Mouse (Mus musculus) limb, embryonic 13.5 days (tissue): ENCODE measurements around the gene Zfand3. TPM values are rescaled to one million over a fixed set of nuclear protein-coding genes. Genes with fewer than 3 reads are reported as not detected.

Experiments
- ATAC-seq: fragments of 200-750 bp; cut with Nextera tagmentation; 2 replicates; pipeline ENCODE4 v1.8.0; 2017; ENCODE audit warnings: low read depth, moderate number of reproducible peaks, moderate TSS enrichment; ENCODE audit not compliant: low FRiP score
- H3K27ac ChIP-seq: fragments of 300-500 bp; sonication (generic); 2 replicates; pipeline ENCODE4 v1.5.1; 2015; ENCODE audit warnings: inconsistent platforms, mild to moderate bottlenecking, moderate library complexity
- H3K27me3 ChIP-seq: fragments of 300-500 bp; sonication (generic); 2 replicates; pipeline ENCODE4 v1.6.1; 2015; ENCODE audit warnings: mild to moderate bottlenecking, inconsistent platforms
- H3K36me3 ChIP-seq: fragments of 300-500 bp; sonication (generic); 2 replicates; pipeline ENCODE4 v1.6.1; 2015; ENCODE audit warnings: inconsistent platforms, mild to moderate bottlenecking, moderate library complexity
- H3K4me1 ChIP-seq: fragments of 300-500 bp; sonication (generic); 2 replicates; pipeline ENCODE4 v1.6.1; 2015; ENCODE audit warnings: inconsistent platforms
- H3K4me2 ChIP-seq: fragments of 300-500 bp; sonication (generic); replicated peaks from 2 replicates; pipeline ENCODE4 v1.6.1; 2015; ENCODE audit warnings: inconsistent platforms, mild to moderate bottlenecking, moderate library complexity
- H3K4me3 ChIP-seq: fragments of 300-500 bp; sonication (generic); 2 replicates; pipeline ENCODE4 v1.5.1; 2015; ENCODE audit warnings: moderate library complexity, mild to moderate bottlenecking, inconsistent platforms
- H3K9ac ChIP-seq: fragments of 300-500 bp; sonication (generic); 2 replicates; pipeline ENCODE4 v1.6.1; 2015; ENCODE audit warnings: mild to moderate bottlenecking, inconsistent platforms
- H3K9me3 ChIP-seq: fragments of 300-500 bp; sonication (generic); 2 replicates; pipeline ENCODE4 v1.6.1; 2016; ENCODE audit warnings: inconsistent platforms
- WGBS: fragments of 180-500 bp; shearing (Covaris S2); methylation state at CpG from one replicate; pipeline ENCODE4 v1.1.7; 2015; 5-methylcytosine and 5-hydroxymethylcytosine counted together
- polyA plus RNA-seq: library from polyadenylated mRNA; unstranded; fragments of >200 nt; fragmentation: Nextera tagmentation; extraction: Ambion mirVana; gene quantifications from 2 replicates; pipeline ENCODE4 v1.2.1, GENCODE M21; 2015

Gene Zfand3
- polyA plus RNA-seq, 1 experiment from 2014 or later, result 63.0 TPM

GRCm38 (mm10) chr17:30230428-30230827 lies 225.9 kb downstream of the Zfand3 start:
- Histone ChIP-seq H3K9me3 (no peaks in the 10 kb centered on the region), H3K4me1 (peaks cover 31% of the 10 kb centered on the region), H3K4me3 (no peak overlapping the region), H3K4me2 (no peak overlapping the region), H3K27me3 (no peaks in the 10 kb centered on the region), H3K27ac (no peak overlapping the region), H3K9ac (no peak overlapping the region), H3K36me3 (0 out of 2 replicates have a peak, but pooled peaks cover 4% of the 10 kb centered on the region)
- 82% methylated on average over 4 of the region's 4 CpGs for WGBS
- no peak for ATAC-seq

- 0 out of 2 replicates have a peak, but pooled peaks cover 4% of the 10 kb centered on the region for H3K36me3 ChIP-seq
- no peak overlapping the region for H3K4me3 ChIP-seq
- no peaks in the 10 kb centered on the region for H3K27me3 ChIP-seq
- WGBS, result 81% methylated on average over 1 of the region's 1 CpGs
- H3K4me2 ChIP-seq, result no peak overlapping the region
- H3K9ac ChIP-seq, result no peak overlapping the region
- ATAC-seq, result no peak
- H3K27ac ChIP-seq, result no peak overlapping the region
- no peaks in the 10 kb centered on the region for H3K9me3 ChIP-seq
- peaks cover 31% of the 10 kb centered on the region for H3K4me1 ChIP-seq
Observed at GRCm38 (mm10) chr17:30231483-30231882, 226.9 kb downstream of the Zfand3 start.

- H3K9me3 ChIP-seq, result no peaks in the 10 kb centered on the region
- no peaks in the 10 kb centered on the region for H3K27me3 ChIP-seq
- ATAC-seq, result no peak
- H3K4me3 ChIP-seq, result no peak overlapping the region
- 48% methylated on average over 4 of the region's 4 CpGs for WGBS
- H3K36me3 ChIP-seq, result 0 out of 2 replicates have a peak, but pooled peaks cover 4% of the 10 kb centered on the region
- H3K4me1 ChIP-seq, result peaks cover 41% of the 10 kb centered on the region
- no peak overlapping the region for H3K27ac ChIP-seq
- no peak overlapping the region for H3K9ac ChIP-seq
- no peak overlapping the region for H3K4me2 ChIP-seq
Observed at GRCm38 (mm10) chr17:30232698-30233097, 228.2 kb downstream of the Zfand3 start.

- Histone ChIP-seq H3K4me3 (no peak overlapping the region), H3K4me1 (peaks cover 57% of the 10 kb centered on the region), H3K36me3 (no peaks in the 10 kb centered on the region), H3K4me2 (no peak overlapping the region), H3K9ac (no peak overlapping the region), H3K9me3 (no peaks in the 10 kb centered on the region), H3K27ac (no peak overlapping the region; the same call in 1 of the 2 replicates), H3K27me3 (no peaks in the 10 kb centered on the region)
- ATAC-seq, result no peak
- WGBS, result 58% methylated on average over 4 of the region's 4 CpGs
Observed at GRCm38 (mm10) chr17:30235380-30235779, 230.8 kb downstream of the Zfand3 start.

GRCm38 (mm10) chr17:30236611-30237010 lies 232.1 kb downstream of the Zfand3 start:
- WGBS, result 69% methylated on average over 6 of the region's 6 CpGs
- H3K4me3 ChIP-seq, result no peak overlapping the region

GRCm38 (mm10) chr17:30237600-30237999 lies 233.1 kb downstream of the Zfand3 start:
- ATAC-seq, result no peak
- H3K4me2 ChIP-seq, result no peak overlapping the region
- H3K36me3 ChIP-seq, result no peaks in the 10 kb centered on the region
- no peak overlapping the region for H3K4me3 ChIP-seq
- 80% methylated on average over 7 of the region's 7 CpGs for WGBS
- no peak overlapping the region for H3K27ac ChIP-seq
- H3K9me3 ChIP-seq, result no peaks in the 10 kb centered on the region
- H3K4me1 ChIP-seq, result peaks cover 68% of the 10 kb centered on the region
- no peak overlapping the region for H3K9ac ChIP-seq
- H3K27me3 ChIP-seq, result no peaks in the 10 kb centered on the region

More at GRCm38 (mm10) chr17:30236611-30237010, 232.1 kb downstream of the Zfand3 start:
- Histone ChIP-seq H3K36me3 (no peaks in the 10 kb centered on the region), H3K27me3 (no peaks in the 10 kb centered on the region), H3K9ac (no peak overlapping the region), H3K27ac (no peak overlapping the region), H3K4me1 (peaks cover 59% of the 10 kb centered on the region), H3K9me3 (no peaks in the 10 kb centered on the region), H3K4me2 (no peak overlapping the region)
- ATAC-seq, result no peak

GRCm38 (mm10) chr17:30239458-30239857 lies 234.9 kb downstream of the Zfand3 start:
- Histone ChIP-seq H3K4me2 (no peak overlapping the region), H3K36me3 (no peaks in the 10 kb centered on the region), H3K9me3 (no peaks in the 10 kb centered on the region), H3K27ac (peak overlapping the region; percentile 48; the same call in 1 of the 2 replicates), H3K4me3 (no peak overlapping the region), H3K9ac (no peak overlapping the region), H3K4me1 (peaks cover 76% of the 10 kb centered on the region), H3K27me3 (no peaks in the 10 kb centered on the region)
- ATAC-seq, result no peak; the same call in 1 of the 2 replicates
- WGBS, result 52% methylated on average over 5 of the region's 5 CpGs

- 73% methylated on average over 4 of the region's 4 CpGs for whole genome bisulfite sequencing
- Histone ChIP-seq H3K4me2 (no peak overlapping the region), H3K9ac (no peak overlapping the region), H3K27me3 (no peaks in the 10 kb centered on the region), H3K9me3 (no peaks in the 10 kb centered on the region), H3K27ac (no peak overlapping the region; the same call in 1 of the 2 replicates), H3K4me3 (no peak overlapping the region), H3K36me3 (no peaks in the 10 kb centered on the region), H3K4me1 (peaks cover 80% of the 10 kb centered on the region)
- no peak for ATAC-seq
Observed at GRCm38 (mm10) chr17:30240659-30241058, 236.1 kb downstream of the Zfand3 start.

GRCm38 (mm10) chr17:30241061-30241460 lies 236.5 kb downstream of the Zfand3 start:
- Histone ChIP-seq H3K4me3 (no peak overlapping the region), H3K36me3 (no peaks in the 10 kb centered on the region), H3K4me2 (no peak overlapping the region), H3K9me3 (no peaks in the 10 kb centered on the region), H3K27me3 (no peaks in the 10 kb centered on the region), H3K27ac (no peak overlapping the region), H3K4me1 (peaks cover 80% of the 10 kb centered on the region), H3K9ac (no peak overlapping the region)
- 59% methylated on average over 6 of the region's 6 CpGs for WGBS
- ATAC-seq, result no peak

- 71% methylated on average over 17 of the region's 17 CpGs for whole genome bisulfite sequencing
- no peaks in the 10 kb centered on the region for H3K9me3 ChIP-seq
- H3K4me2 ChIP-seq, result no peak overlapping the region
- H3K27me3 ChIP-seq, result no peaks in the 10 kb centered on the region
- no peak overlapping the region for H3K9ac ChIP-seq
- no peak overlapping the region for H3K27ac ChIP-seq
- H3K4me3 ChIP-seq, result no peak overlapping the region
- H3K36me3 ChIP-seq, result no peaks in the 10 kb centered on the region
- no peak for ATAC-seq
- peaks cover 80% of the 10 kb centered on the region for H3K4me1 ChIP-seq
Observed at GRCm38 (mm10) chr17:30241720-30242322, 237.3 kb downstream of the Zfand3 start.

GRCm38 (mm10) chr17:30242647-30243046 lies 238.1 kb downstream of the Zfand3 start:
- Histone ChIP-seq H3K4me1 (peaks cover 74% of the 10 kb centered on the region), H3K4me3 (no peak overlapping the region), H3K4me2 (no peak overlapping the region), H3K9ac (no peak overlapping the region), H3K9me3 (no peaks in the 10 kb centered on the region), H3K27ac (no peak overlapping the region), H3K36me3 (no peaks in the 10 kb centered on the region), H3K27me3 (no peaks in the 10 kb centered on the region)
- WGBS, result 91% methylated on average over 4 of the region's 4 CpGs
- ATAC-seq, result no peak

- no peak overlapping the region for H3K9ac ChIP-seq
- 76% methylated on average over 7 of the region's 7 CpGs for WGBS
- H3K4me1 ChIP-seq, result peaks cover 73% of the 10 kb centered on the region
- H3K4me2 ChIP-seq, result no peak overlapping the region
- H3K4me3 ChIP-seq, result no peak overlapping the region
- ATAC-seq, result no peak
- H3K9me3 ChIP-seq, result no peaks in the 10 kb centered on the region
- no peak overlapping the region for H3K27ac ChIP-seq
- H3K27me3 ChIP-seq, result no peaks in the 10 kb centered on the region
- H3K36me3 ChIP-seq, result no peaks in the 10 kb centered on the region
Observed at GRCm38 (mm10) chr17:30243540-30243939, 239.0 kb downstream of the Zfand3 start.
